Mouse (Mus musculus): Measurements from ENCODE around the gene Nepn. TPM values are rescaled to one million over a fixed set of nuclear protein-coding genes. Genes with fewer than 3 reads are reported as not detected.

Gene Nepn
- polyA plus RNA-seq, 1 experiment from 2014 or later = not detected

- no peak overlapping the region for H3K9ac ChIP-seq (ENCODE audit: low read depth, low read length)
- no peak overlapping the region for H3K27ac ChIP-seq (ENCODE audit: low read length)
- peaks cover 22% of the 10 kb centered on the region for H3K4me1 ChIP-seq (ENCODE audit: control insufficient read depth, insufficient read depth, low read length)
- H3K36me3 ChIP-seq (ENCODE audit: control insufficient read depth, insufficient read depth, low read length) = no peaks in the 10 kb centered on the region
- no peak overlapping the region for H3K4me2 ChIP-seq (ENCODE audit: low read length)
- 93% methylated on average over 2 of the region's 2 CpGs for WGBS
- no peaks in the 10 kb centered on the region for H3K27me3 ChIP-seq (ENCODE audit: control insufficient read depth, insufficient read depth, low read depth, low read length)
- H3K4me3 ChIP-seq (ENCODE audit: low read depth, low read length) = no peak overlapping the region
- no peak for ATAC-seq
- H3K9me3 ChIP-seq (replicated peaks; ENCODE audit: control insufficient read depth, low read length, poor library complexity, severe bottlenecking) = no peaks in the 10 kb centered on the region
These were observed 12.3 kb upstream of the Nepn start for GRCm38 (mm10) chr10:52376422-52376821.

GRCm38 (mm10) chr10:52377813-52378212 is 11.0 kb upstream of the Nepn start:
- no peak for ATAC-seq
- H3K27ac ChIP-seq (ENCODE audit: low read length) = no peak overlapping the region
- no peak overlapping the region for H3K9ac ChIP-seq (ENCODE audit: low read depth, low read length)
- peaks cover 23% of the 10 kb centered on the region for H3K4me1 ChIP-seq (ENCODE audit: control insufficient read depth, insufficient read depth, low read length)
- no peaks in the 10 kb centered on the region for H3K9me3 ChIP-seq (replicated peaks; ENCODE audit: control insufficient read depth, low read length, poor library complexity, severe bottlenecking)
- H3K27me3 ChIP-seq (ENCODE audit: control insufficient read depth, insufficient read depth, low read depth, low read length) = no peaks in the 10 kb centered on the region
- 90% methylated on average over 2 of the region's 2 CpGs for WGBS
- H3K36me3 ChIP-seq (ENCODE audit: control insufficient read depth, insufficient read depth, low read length) = no peaks in the 10 kb centered on the region
- no peak overlapping the region for H3K4me2 ChIP-seq (ENCODE audit: low read length)
- H3K4me3 ChIP-seq (ENCODE audit: low read depth, low read length) = no peak overlapping the region

- H3K36me3 ChIP-seq (ENCODE audit: control insufficient read depth, insufficient read depth, low read length) = no peaks in the 10 kb centered on the region
- no peaks in the 10 kb centered on the region for H3K9me3 ChIP-seq (replicated peaks; ENCODE audit: control insufficient read depth, low read length, poor library complexity, severe bottlenecking)
- WGBS = under 1% methylated on average over 19 of the region's 19 CpGs
- H3K27me3 ChIP-seq (ENCODE audit: control insufficient read depth, insufficient read depth, low read depth, low read length) = no peaks in the 10 kb centered on the region
- peak overlapping the region; percentile 69 for H3K4me2 ChIP-seq (ENCODE audit: low read length)
- peak overlapping the region; percentile 96 for H3K9ac ChIP-seq (ENCODE audit: low read depth, low read length)
- ATAC-seq = peak; percentile 72
- H3K4me3 ChIP-seq (ENCODE audit: low read depth, low read length) = peak overlapping the region; percentile 88
- H3K27ac ChIP-seq (ENCODE audit: low read length) = peak overlapping the region; percentile 99
- peaks cover 26% of the 10 kb centered on the region for H3K4me1 ChIP-seq (ENCODE audit: control insufficient read depth, insufficient read depth, low read length)
These were observed 7.4 kb upstream of the Nepn start for GRCm38 (mm10) chr10:52381321-52381801.

GRCm38 (mm10) chr10:52381845-52382591 is 6.8 kb upstream of the Nepn start, which contains the start of gene Gopc:
Gene Gopc (minus strand): TSS chr10:52382124.
- no peaks in the 10 kb centered on the region for H3K36me3 ChIP-seq (ENCODE audit: control insufficient read depth, insufficient read depth, low read length)
- H3K4me2 ChIP-seq (ENCODE audit: low read length) = peak within 1 kb of the TSS; percentile 69
- H3K27me3 ChIP-seq (ENCODE audit: control insufficient read depth, insufficient read depth, low read depth, low read length) = no peaks in the 10 kb centered on the region
- WGBS = under 1% methylated on average over 65 of the region's 71 CpGs
- H3K4me3 ChIP-seq (ENCODE audit: low read depth, low read length) = peak within 1 kb of the TSS; percentile 88
- peak within 1 kb of the TSS; percentile 99 for H3K27ac ChIP-seq (ENCODE audit: low read length)
- ATAC-seq = peak; percentile 98
- peaks cover 26% of the 10 kb centered on the region for H3K4me1 ChIP-seq (ENCODE audit: control insufficient read depth, insufficient read depth, low read length)
- H3K9me3 ChIP-seq (replicated peaks; ENCODE audit: control insufficient read depth, low read length, poor library complexity, severe bottlenecking) = no peaks in the 10 kb centered on the region
- H3K9ac ChIP-seq (ENCODE audit: low read depth, low read length) = peak within 1 kb of the TSS; percentile 96

- H3K4me3 ChIP-seq (ENCODE audit: low read depth, low read length) = no peak overlapping the region
- no peaks in the 10 kb centered on the region for H3K9me3 ChIP-seq (replicated peaks; ENCODE audit: control insufficient read depth, low read length, poor library complexity, severe bottlenecking)
- peaks cover 21% of the 10 kb centered on the region for H3K4me1 ChIP-seq (ENCODE audit: control insufficient read depth, insufficient read depth, low read length)
- H3K9ac ChIP-seq (ENCODE audit: low read depth, low read length) = no peak overlapping the region
- peak overlapping the region; percentile 65 for H3K4me2 ChIP-seq (ENCODE audit: low read length)
- H3K27ac ChIP-seq (ENCODE audit: low read length) = 0 out of 2 replicates have a peak overlapping the region, but pooled peaks have one; percentile 9
- no peak for ATAC-seq
- H3K27me3 ChIP-seq (ENCODE audit: control insufficient read depth, insufficient read depth, low read depth, low read length) = no peaks in the 10 kb centered on the region
- H3K36me3 ChIP-seq (ENCODE audit: control insufficient read depth, insufficient read depth, low read length) = no peaks in the 10 kb centered on the region
- 87% methylated on average over 6 of the region's 6 CpGs for WGBS
These were observed 5.8 kb upstream of the Nepn start for GRCm38 (mm10) chr10:52383022-52383421.

- no peak for ATAC-seq
- 91% methylated on average over 1 of the region's 1 CpGs for WGBS
- Histone ChIP-seq H3K4me2 (ENCODE audit: low read length) (no peak overlapping the region), H3K27me3 (ENCODE audit: control insufficient read depth, insufficient read depth, low read depth, low read length) (no peaks in the 10 kb centered on the region), H3K4me1 (ENCODE audit: control insufficient read depth, insufficient read depth, low read length) (peaks cover 16% of the 10 kb centered on the region), H3K27ac (ENCODE audit: low read length) (no peak overlapping the region), H3K9me3 (replicated peaks; ENCODE audit: control insufficient read depth, low read length, poor library complexity, severe bottlenecking) (no peaks in the 10 kb centered on the region), H3K36me3 (ENCODE audit: control insufficient read depth, insufficient read depth, low read length) (no peaks in the 10 kb centered on the region), H3K9ac (ENCODE audit: low read depth, low read length) (no peak overlapping the region), H3K4me3 (ENCODE audit: low read depth, low read length) (no peak overlapping the region)
These were observed 5.2 kb upstream of the Nepn start for GRCm38 (mm10) chr10:52383522-52383921.

GRCm38 (mm10) chr10:52384823-52385610 is 3.8 kb upstream of the Nepn start:
- Histone ChIP-seq H3K9ac (ENCODE audit: low read depth, low read length) (no peak overlapping the region), H3K4me2 (ENCODE audit: low read length) (no peak overlapping the region), H3K4me1 (ENCODE audit: control insufficient read depth, insufficient read depth, low read length) (peaks cover 4% of the 10 kb centered on the region), H3K27ac (ENCODE audit: low read length) (no peak overlapping the region), H3K9me3 (replicated peaks; ENCODE audit: control insufficient read depth, low read length, poor library complexity, severe bottlenecking) (no peaks in the 10 kb centered on the region), H3K27me3 (ENCODE audit: control insufficient read depth, insufficient read depth, low read depth, low read length) (no peaks in the 10 kb centered on the region), H3K36me3 (ENCODE audit: control insufficient read depth, insufficient read depth, low read length) (no peaks in the 10 kb centered on the region), H3K4me3 (ENCODE audit: low read depth, low read length) (no peak overlapping the region)
- no peak for ATAC-seq
- 46% methylated on average over 8 of the region's 8 CpGs for WGBS

GRCm38 (mm10) chr10:52387192-52387591 is 1.6 kb upstream of the Nepn start:
- no peaks in the 10 kb centered on the region for H3K9me3 ChIP-seq (replicated peaks; ENCODE audit: control insufficient read depth, low read length, poor library complexity, severe bottlenecking)
- H3K4me1 ChIP-seq (ENCODE audit: control insufficient read depth, insufficient read depth, low read length) = peaks cover 4% of the 10 kb centered on the region
- no peak overlapping the region for H3K9ac ChIP-seq (ENCODE audit: low read depth, low read length)
- no peak overlapping the region for H3K27ac ChIP-seq (ENCODE audit: low read length)
- ATAC-seq = no peak
- no peaks in the 10 kb centered on the region for H3K27me3 ChIP-seq (ENCODE audit: control insufficient read depth, insufficient read depth, low read depth, low read length)
- no peak overlapping the region for H3K4me3 ChIP-seq (ENCODE audit: low read depth, low read length)
- WGBS = 83% methylated on average over 4 of the region's 4 CpGs
- H3K36me3 ChIP-seq (ENCODE audit: control insufficient read depth, insufficient read depth, low read length) = no peaks in the 10 kb centered on the region
- no peak overlapping the region for H3K4me2 ChIP-seq (ENCODE audit: low read length)

GRCm38 (mm10) chr10:52389438-52389837 is 666 bp downstream of the Nepn start:
- no peak overlapping the region for H3K4me3 ChIP-seq (ENCODE audit: low read depth, low read length)
- H3K36me3 ChIP-seq (ENCODE audit: control insufficient read depth, insufficient read depth, low read length) = no peaks in the 10 kb centered on the region
- no peak overlapping the region for H3K9ac ChIP-seq (ENCODE audit: low read depth, low read length)
- no peak overlapping the region for H3K27ac ChIP-seq (ENCODE audit: low read length)
- no peak overlapping the region for H3K4me2 ChIP-seq (ENCODE audit: low read length)
- no peaks in the 10 kb centered on the region for H3K4me1 ChIP-seq (ENCODE audit: control insufficient read depth, insufficient read depth, low read length)
- H3K9me3 ChIP-seq (replicated peaks; ENCODE audit: control insufficient read depth, low read length, poor library complexity, severe bottlenecking) = no peaks in the 10 kb centered on the region
- H3K27me3 ChIP-seq (ENCODE audit: control insufficient read depth, insufficient read depth, low read depth, low read length) = no peaks in the 10 kb centered on the region
- WGBS = 83% methylated on average over 3 of the region's 3 CpGs
- ATAC-seq = no peak

All from midbrain, embryonic 16.5 days (tissue).